Mouse (Mus musculus) myocyte (in vitro differentiated cells): ENCODE data around the gene Ccdc106.
A peak's percentile ranks its signal among the peaks of the same experiment; 100 is the strongest.

Experiments
- CEBPB ChIP-seq: IDR thresholded peaks from 2 replicates; pipeline ENCODE4 v1.6.1; 2011; ENCODE audit warnings: mild to moderate bottlenecking, moderate library complexity; ENCODE audit not compliant: poor library complexity, insufficient read depth, severe bottlenecking
- MAX ChIP-seq: IDR thresholded peaks from one replicate; pipeline ENCODE4 v1.6.1; 2011; ENCODE audit warnings: low read depth, mild to moderate bottlenecking, control low read depth
- MYOD1 ChIP-seq, 3 experiments: IDR thresholded peaks; one replicate each; pipeline ENCODE4 v1.6.1; 2011; ENCODE audit warnings: control low read depth in 2 of 3, low read depth in 2 of 3, mild to moderate bottlenecking in 2 of 3, moderate library complexity in 1 of 3; ENCODE audit not compliant: insufficient read length in 2 of 3, control insufficient read depth in 1 of 3
- POLR2A ChIP-seq: IDR thresholded peaks from one replicate; pipeline ENCODE4 v1.6.1; 2011; ENCODE audit warnings: low read depth, mild to moderate bottlenecking, control low read depth, moderate library complexity; ENCODE audit not compliant: insufficient read length
- POLR2AphosphoS2 ChIP-seq: IDR thresholded peaks from one replicate; pipeline ENCODE4 v1.6.1; 2011; ENCODE audit warnings: low read depth, control low read depth; ENCODE audit not compliant: insufficient read length
- TCF12 ChIP-seq: IDR thresholded peaks from one replicate; pipeline ENCODE4 v1.6.1; 2011; ENCODE audit warnings: mild to moderate bottlenecking, control low read depth; ENCODE audit not compliant: poor library complexity, insufficient read depth, severe bottlenecking

- TF ChIP-seq POLR2AphosphoS2 = peak; percentile 55
- no peak for TF ChIP-seq POLR2A
- TF ChIP-seq MYOD1 (IDR thresholded peaks at IDR 0.05; ENCODE audit: control insufficient read depth in 1 of 3, insufficient read length in 2 of 3, low read depth in 2 of 3) = no peak
- TF ChIP-seq MAX = no peak
- TF ChIP-seq CEBPB = no peak
- TF ChIP-seq TCF12 = no peak
Observed at GRCm38 (mm10) chr7:5035628-5036027, 15.3 kb downstream of the Ccdc106 start.
